Mouse (Mus musculus): ENCODE results near the gene Cacng3.

The Cacng3 gene

DNA sequence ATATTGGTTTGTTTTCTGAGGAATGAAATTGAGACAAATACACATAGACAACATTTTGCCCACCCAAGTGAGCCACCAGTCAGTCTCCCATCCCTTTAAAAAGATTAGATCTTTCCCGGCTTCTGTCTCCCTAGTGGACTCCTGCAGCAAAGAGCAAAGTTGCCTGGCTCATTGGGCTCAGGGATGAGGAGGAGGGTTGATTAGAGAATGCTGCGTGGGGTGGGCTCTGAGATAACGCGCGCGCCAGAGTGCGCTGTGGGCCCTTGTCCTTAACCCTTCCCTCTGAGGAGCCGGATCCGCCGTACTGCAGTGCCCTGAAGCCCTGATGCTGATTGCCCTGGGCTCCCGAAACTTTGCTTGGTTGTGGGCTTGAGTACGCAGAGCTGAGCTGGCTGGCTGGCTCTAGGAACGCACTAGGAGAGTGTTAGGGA lies at the start of gene Cacng3:
Gene Cacng3 (plus strand): TSS at position 51 of the 431 bp plus-strand sequence.
- DNase-seq (ENCODE audit: low read depth): no peak

DNA sequence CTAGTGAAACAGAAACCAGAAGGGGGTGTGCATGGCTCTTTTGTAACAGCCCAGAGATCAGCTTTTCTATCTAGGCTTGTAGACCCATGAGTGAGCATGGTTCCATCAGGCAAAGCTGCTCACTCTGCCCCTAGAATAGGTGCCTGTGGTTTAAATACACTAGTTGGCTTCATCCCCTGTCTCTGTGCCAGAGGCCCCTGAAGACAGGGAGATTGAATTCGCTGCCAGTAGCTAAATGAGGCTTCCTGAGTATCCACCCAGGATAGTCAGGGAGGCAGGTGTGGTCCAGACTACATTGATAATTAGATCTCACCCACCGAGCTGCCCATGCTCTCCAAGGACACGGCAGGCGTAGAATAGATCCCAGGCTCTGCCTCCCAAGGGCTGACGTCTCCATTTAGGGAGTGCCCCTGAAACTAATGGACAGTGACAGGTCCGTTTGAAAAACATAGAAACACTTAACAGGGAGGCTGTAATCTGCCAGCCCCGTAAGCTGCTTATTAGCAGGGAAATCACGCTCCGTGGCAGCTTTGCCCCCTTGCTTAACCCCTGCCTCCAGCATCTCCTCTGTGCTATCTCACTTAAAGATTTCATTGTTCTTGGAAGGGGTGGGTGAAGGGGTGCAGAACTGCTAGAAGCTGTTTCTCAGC lies 48.0 kb upstream of the Cacng3 start:
- DNase-seq (ENCODE audit: low read depth): no peak

DNA sequence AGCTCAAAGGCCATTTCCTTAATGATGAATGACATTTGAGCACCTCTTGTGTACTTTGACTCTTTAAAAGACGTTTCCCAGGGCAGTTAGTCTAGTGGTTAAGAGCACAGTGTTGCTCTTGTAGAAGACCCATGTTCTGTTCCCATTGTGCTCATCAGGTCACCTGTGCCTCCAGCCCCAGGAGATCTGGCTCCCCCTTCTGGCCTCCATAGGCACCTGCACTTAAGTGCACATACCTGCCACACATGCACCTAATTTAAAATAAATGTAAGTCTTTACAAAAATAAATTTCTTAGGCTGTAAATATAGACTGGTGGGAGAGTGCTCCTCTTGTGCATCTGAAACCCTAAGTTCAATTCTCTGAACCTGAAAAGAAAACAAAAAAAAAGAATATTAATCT lies 46.5 kb upstream of the Cacng3 start:
- no peak for DNase-seq (ENCODE audit: low read depth)

- no peak for DNase-seq (ENCODE audit: low read depth)
Observed at GRCm38 (mm10) chr7:122628050-122628449, 42.2 kb upstream of the Cacng3 start.

- DNase-seq (ENCODE audit: low read depth): no peak
Observed at GRCm38 (mm10) chr7:122630386-122630785, 39.9 kb upstream of the Cacng3 start.

- no peak for DNase-seq (ENCODE audit: low read depth)
Observed at GRCm38 (mm10) chr7:122631151-122631550, 39.1 kb upstream of the Cacng3 start.

DNA sequence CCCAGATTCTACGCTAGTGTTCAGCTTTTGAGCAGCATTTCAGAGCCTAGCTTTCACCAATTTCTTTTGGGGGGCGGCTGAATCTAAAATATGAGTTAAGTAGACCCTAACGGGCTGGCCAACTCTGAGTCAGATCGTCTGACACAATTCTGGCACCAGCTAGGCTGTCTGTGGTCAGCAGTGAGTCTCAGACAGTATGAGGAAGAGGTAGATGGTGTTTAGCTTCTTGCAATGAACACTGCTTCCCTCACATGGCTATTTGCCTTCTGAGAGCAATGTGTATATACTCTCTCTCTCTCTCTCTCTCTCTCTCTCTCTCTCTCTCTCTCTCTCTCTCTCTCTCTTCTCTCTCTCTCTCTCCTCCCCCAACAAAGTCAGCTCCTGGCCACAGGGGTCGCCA lies 37.3 kb upstream of the Cacng3 start:
- DNase-seq (ENCODE audit: low read depth): no peak

DNA sequence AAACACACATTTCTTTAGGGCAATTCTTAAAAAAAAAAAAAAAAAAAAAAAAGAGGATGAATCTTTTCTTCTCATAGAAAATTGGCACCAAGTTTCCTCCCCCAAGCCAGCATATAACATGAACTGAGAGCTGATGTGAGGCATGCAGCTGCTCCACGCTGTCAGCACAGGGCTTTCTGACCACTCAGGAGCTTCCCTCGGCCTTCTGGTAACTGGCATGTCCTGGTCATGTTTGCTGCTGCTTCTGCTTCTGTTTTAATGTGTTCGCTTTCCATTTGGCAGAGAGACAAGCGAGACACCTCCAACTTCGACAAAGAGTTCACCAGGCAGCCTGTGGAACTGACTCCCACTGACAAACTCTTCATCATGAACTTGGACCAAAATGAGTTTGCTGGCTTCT lies 36.8 kb upstream of the Cacng3 start:
- DNase-seq (ENCODE audit: low read depth): no peak

DNA sequence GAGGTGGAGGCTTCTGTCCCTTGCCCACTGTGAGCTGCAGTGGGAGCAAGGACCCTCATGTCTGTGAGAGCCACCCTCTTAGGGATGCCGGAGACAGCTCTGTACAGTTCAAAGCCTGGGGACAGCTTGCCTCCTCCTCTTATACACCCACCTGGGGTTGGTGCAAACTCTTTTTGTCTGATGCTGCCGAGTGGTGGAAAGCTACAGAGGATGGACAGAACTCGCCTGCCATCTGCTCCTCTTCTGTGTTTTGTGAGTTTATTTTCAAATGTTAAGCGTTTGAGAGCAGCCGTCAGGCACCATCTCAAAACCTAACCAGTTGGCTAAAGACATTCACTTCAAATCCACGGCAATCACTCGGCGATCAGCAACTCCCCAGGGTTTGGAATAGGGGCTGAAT lies 26.6 kb upstream of the Cacng3 start:
- no peak for DNase-seq (ENCODE audit: low read depth)

GRCm38 (mm10) chr7:122649306-122649705 lies 21.0 kb upstream of the Cacng3 start:
- DNase-seq (ENCODE audit: low read depth): no peak

GRCm38 (mm10) chr7:122652523-122652922 lies 17.8 kb upstream of the Cacng3 start:
- no peak for DNase-seq (ENCODE audit: low read depth)

- no peak for DNase-seq (ENCODE audit: low read depth)
Observed at GRCm38 (mm10) chr7:122656671-122657070, 13.6 kb upstream of the Cacng3 start.

DNA sequence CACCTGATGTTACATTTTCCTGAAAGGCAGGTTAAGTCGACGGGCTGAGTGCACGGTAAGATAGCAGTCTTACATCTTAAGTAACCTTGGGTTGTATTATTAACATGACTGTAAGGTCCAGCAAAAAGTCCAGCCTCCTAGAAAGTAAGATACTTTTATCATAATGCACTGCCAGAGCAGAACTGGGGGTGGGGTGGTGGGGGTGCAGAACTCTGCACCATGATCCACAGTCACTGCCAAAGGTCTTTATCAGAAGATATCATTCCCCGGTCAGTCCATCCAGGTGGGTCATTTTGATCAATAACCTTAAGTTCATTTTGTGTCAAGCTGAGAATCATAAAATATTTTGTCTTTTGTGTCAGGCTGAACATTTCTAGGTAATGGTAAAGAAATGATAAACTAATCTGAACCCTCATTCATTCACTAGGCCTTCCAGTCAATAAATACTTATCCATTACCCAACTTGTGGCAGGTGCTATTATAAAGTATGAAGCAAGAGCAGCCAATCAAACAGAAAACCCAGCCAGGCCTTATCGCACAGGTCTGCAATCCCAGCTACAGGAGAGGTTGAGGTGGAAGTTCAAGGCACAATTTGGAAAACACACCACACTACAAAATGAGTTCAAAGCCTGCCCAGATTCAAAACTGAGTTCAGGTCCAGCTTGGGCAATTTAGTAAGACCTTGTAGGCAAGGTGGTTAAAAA lies 12.7 kb upstream of the Cacng3 start:
- no peak for DNase-seq (ENCODE audit: low read depth)

- peak; percentile 3 for DNase-seq (ENCODE audit: low read depth)
Observed at GRCm38 (mm10) chr7:122665311-122666049, 4.8 kb upstream of the Cacng3 start.

DNA sequence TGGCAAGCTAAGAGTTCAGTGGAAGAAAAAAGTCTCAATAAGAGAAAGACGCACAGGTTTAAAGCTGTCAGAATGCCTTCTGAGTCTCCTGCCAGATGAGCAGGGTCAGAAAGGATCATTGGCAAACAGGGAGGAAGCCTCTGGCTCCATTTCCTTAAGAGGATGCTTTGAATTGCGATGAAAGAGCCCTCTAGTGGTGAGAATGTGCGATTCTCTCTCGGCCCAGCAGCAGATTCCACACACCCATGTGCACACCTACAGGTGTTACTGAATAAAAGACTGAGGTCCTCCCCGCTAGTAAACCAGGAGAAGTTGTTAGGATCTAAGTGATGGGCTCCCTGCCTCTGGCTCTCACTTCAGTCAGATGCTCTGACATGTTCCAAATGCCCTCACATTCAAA lies 2.4 kb upstream of the Cacng3 start:
- peak; percentile 26 for DNase-seq (ENCODE audit: low read depth)

GRCm38 (mm10) chr7:122670873-122671641 lies 765 bp downstream of the Cacng3 start:
- peak; percentile 62 for DNase-seq (ENCODE audit: low read depth)

GRCm38 (mm10) chr7:122672981-122673380 lies 2.7 kb downstream of the Cacng3 start:
- DNase-seq (ENCODE audit: low read depth): no peak

DNA sequence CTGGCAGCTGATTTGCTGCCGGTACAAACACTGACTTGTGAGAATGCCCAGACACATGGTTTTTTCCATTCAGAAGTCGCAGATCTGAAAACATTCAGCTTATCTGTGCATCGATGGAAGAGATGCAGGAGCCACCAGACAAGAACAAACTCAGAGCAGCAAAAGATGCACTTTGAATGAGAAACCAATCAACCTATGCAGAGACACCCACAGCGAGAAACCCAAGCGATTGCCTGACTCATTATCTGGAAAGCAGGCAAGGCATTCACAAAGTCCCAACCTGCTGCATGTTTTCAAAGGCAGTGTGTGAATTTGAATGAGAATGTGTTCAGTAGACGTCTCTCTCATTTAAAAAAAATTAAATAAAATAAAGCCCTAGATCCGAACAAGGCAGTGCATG lies 4.9 kb downstream of the Cacng3 start:
- no peak for DNase-seq (ENCODE audit: low read depth)

GRCm38 (mm10) chr7:122701751-122702150 lies 31.5 kb downstream of the Cacng3 start:
- DNase-seq (ENCODE audit: low read depth): no peak

- no peak for DNase-seq (ENCODE audit: low read depth)
Observed at GRCm38 (mm10) chr7:122702443-122702842, 32.2 kb downstream of the Cacng3 start.

GRCm38 (mm10) chr7:122706736-122707135 lies 36.4 kb downstream of the Cacng3 start:
- no peak for DNase-seq (ENCODE audit: low read depth)

- no peak for DNase-seq (ENCODE audit: low read depth)
Observed at GRCm38 (mm10) chr7:122716299-122716698, 46.0 kb downstream of the Cacng3 start.
